Mouse (Mus musculus): Measurements from ENCODE around the gene Adssl1. TPM values are rescaled to one million over a fixed set of nuclear protein-coding genes. Genes with fewer than 3 reads are reported as not detected.

Adssl1 gene
- total RNA-seq, 1 experiment from 2014 or later = 125 TPM

DNA sequence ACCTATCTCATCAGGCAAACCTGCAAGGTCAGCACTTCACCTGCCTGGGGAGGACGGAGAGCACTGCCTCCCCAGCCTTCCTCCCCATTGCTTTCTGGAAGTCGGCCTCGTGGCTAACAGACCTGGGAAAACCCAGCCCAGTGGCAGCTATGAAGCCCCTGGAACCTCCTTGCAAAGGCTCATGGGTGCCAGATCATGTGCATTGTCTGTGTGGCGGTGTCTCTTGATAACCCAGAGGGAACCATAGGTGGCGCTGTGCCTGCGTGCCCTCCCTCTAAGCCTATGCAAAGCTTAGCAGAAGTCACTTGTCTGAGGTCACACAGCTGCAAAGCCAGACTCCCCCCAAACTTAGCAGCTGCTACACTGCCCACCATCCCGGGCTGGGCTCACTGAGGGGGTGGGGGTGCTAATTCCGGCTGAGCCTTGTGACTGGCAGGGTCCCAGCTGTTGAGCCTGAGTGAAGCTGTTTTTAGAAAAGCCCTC is 1.9 kb upstream of the Adssl1 start:
- ATAC-seq (replicated peaks; ENCODE audit: insufficient number of reproducible peaks, low FRiP score, low TSS enrichment, poor library complexity, severe bottlenecking) = peak; percentile 33

DNA sequence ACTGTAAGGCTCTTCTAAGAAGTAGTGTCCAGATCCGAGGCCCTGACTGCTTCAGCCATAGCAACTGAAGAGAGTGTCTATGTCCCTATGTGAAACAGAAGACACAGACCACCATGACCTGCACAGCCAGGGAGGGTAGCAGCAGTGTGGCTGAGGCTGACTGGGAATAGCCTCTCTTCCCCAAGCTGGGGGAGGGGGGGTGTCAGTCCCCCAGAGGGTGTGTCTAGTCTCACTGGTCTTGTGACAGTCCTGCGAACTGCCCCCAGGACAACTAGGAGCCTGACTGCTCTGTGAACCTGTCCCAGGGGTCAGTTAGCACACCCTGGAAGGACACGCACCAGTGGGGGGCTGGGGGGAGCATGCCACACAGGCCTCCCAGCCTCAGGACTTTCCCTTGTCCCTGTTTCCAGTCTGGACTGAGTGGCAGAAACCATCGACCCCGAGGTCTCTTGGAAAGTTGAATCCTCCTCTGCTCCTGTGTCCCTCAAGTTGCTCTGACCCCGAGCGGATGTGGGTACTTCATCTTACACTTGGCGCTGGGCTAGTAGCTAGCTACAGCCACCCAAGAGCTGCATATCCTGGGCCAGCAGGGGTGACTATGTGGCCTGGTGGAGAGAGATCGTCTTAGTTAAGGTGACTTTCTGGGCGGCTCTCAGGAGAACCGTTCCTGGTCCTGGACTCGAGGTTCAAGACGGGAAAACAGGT is 712 bp upstream of the Adssl1 start:
- ATAC-seq (replicated peaks; ENCODE audit: insufficient number of reproducible peaks, low FRiP score, low TSS enrichment, poor library complexity, severe bottlenecking) = no peak

DNA sequence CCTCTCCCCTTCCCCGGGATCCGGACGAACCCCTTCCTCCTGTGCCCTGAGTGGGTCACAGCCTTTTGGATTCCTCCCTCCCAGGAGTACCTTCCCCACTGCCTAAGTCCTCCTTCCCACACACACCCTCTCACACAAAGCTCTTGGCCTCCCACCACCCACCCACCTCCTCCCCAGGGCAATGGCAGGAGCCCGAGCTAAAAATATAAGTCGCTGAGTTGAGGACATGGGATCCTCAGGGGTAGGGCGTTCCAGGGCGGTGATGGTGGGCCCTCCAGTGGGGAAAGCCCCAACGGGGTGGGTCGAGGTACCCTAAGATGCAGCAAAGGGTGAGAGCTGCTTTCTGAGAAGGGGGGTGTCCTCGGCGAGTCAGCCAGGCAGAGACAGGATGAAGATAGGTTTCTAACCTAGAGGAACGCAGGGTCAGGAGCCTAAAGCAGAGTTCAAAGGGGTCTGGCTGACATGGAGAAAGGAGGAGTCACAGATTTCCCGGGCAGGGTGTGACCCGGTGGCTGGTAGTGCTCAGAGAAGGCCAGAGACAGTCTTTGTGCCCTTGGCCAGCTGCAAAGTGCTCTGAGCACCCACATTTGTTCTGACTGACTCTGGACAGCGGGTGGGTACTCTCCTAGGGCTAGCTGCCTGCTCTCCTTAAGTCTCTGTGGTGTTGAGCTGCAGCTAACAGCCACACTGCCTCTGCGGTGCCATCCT is 663 bp downstream of the Adssl1 start:
- no peak for ATAC-seq (replicated peaks; ENCODE audit: insufficient number of reproducible peaks, low FRiP score, low TSS enrichment, poor library complexity, severe bottlenecking)

DNA sequence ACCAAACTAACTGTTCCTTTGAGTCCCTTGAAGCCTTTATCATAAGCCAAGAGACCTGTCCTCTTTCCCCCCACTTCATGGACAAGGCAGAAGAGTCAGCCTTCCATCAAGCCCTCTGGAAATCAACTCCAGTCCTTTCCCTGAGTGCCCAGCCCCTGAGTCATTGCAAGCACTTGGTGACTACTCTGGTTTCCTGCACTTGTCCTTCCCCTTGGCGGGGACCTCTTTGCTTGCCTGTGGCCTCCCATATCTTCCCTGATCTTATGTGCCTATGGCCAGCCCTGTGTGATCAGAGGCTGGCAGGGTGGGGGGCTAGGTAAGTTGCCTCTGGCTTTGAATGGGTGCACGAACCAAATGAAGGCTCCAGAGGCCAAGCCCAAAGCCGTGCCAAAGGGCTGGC is 2.1 kb downstream of the Adssl1 start:
- no peak for ATAC-seq (replicated peaks; ENCODE audit: insufficient number of reproducible peaks, low FRiP score, low TSS enrichment, poor library complexity, severe bottlenecking)

DNA sequence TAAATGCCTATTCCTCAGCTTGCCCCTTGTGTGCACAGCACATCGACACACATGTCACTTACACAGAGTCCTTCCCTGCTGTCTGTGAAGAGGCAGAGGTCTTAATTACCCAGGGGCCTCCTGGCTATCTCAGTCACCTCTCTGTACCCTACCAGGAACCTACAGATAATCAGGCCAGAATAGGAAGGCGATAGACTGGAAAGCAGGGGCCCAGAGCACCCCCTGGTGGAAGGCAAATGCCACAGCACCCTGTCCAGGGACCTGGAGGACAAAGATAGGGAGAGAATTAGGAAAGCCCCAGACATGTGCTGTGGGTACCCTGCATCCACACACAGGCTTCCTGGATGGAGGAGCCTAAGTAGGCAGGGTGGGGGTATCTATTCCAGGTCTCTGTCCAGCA is 3.9 kb downstream of the Adssl1 start:
- 0 out of 2 replicates have a peak, but pooled peaks have one; percentile 20 for ATAC-seq (replicated peaks; ENCODE audit: insufficient number of reproducible peaks, low FRiP score, low TSS enrichment, poor library complexity, severe bottlenecking)

DNA sequence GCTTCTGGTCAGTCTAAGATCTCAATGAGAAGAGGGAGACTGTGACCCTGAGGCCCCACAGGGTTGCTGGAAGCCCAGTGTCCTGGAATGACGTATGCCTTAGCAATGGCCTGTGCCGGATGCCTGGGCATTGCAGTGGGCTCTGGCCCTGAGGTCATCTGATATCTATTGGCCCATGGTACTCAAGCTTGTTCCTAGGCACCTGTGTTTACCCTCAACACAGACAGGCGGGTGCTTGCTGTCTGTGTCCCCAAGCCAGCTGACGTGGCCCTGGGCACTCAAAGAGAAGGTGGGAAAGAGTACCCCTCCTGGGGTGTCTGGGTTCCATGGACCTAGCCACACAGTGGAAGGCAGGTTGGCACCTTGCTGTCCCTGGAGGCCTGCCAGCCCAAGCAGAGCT is 5.9 kb downstream of the Adssl1 start:
- ATAC-seq (replicated peaks; ENCODE audit: insufficient number of reproducible peaks, low FRiP score, low TSS enrichment, poor library complexity, severe bottlenecking) = no peak

DNA sequence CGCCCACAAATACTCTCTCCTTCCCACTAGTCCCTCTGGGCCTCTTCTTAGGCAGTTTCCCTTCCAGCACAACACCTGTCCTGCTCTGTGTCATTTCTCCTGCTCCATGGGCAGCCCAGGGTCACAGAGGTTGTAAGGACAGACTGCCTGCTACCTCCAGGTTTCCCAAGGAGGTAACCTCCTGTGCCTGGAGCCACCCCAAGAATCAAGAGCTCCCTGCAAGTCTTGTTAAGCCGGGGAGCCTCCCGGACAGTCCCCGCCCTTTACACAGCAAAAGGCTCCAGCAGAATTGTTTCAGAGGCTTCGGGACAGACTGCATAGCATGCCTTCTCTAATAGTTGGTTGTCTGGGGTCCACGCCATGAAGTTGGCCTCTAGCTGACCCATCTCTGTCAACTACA is 6.6 kb downstream of the Adssl1 start:
- no peak for ATAC-seq (replicated peaks; ENCODE audit: insufficient number of reproducible peaks, low FRiP score, low TSS enrichment, poor library complexity, severe bottlenecking)

DNA sequence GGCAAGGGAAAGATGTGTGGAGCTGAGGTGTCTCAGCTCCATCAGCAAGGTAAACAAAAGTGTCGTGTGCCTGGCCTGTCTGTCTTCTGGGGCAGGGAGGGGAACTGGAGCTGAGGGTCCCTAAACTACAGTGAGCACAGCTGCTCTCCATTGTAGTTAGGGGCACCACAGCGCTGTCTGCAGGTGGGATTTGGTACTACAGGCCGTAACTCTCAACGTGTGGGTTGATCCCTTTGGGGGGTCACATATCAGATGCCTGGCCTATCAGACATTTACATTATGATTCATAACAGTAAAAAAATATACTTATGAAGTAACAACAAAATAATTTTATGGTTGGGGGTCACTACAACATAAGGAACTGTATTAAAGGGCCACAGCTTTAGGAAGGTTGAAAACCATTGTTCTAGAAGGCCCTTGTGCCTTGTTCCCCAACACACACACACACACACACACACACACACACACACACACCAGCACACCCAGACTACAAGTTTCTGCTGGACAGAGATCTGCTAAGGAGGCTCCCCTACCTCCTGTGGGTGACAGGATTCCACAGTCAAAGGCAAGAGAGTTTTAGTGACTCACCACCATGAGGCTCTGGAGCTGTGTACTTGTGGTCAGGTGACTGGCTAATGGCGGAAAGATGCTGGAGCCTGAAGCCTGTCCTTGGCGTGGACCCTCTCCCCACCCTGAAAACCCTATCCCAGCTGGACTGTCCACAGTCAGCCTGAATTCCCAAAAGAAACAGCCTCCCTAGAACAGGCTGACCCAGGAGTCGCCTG is 7.4 kb downstream of the Adssl1 start:
- ATAC-seq (replicated peaks; ENCODE audit: insufficient number of reproducible peaks, low FRiP score, low TSS enrichment, poor library complexity, severe bottlenecking) = no peak

DNA sequence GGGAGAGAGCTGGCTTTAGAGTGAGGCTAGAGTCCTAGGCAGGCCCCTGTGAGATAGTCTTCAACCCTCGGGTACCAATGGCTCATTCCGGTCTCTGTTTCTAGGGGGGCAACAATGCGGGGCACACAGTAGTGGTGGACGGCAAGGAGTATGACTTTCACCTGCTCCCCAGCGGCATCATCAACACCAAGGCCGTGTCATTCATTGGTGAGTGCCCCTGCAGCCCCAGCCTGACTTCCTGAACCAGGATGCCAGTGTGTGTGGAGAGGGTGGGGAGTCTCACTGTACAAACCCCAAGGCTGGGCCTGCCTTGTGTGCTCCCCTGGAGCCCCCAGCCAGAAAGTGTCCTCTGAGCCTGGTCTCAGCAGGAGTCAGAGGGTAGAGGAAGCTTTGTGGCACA is 8.4 kb downstream of the Adssl1 start:
- ATAC-seq (replicated peaks; ENCODE audit: insufficient number of reproducible peaks, low FRiP score, low TSS enrichment, poor library complexity, severe bottlenecking) = no peak

DNA sequence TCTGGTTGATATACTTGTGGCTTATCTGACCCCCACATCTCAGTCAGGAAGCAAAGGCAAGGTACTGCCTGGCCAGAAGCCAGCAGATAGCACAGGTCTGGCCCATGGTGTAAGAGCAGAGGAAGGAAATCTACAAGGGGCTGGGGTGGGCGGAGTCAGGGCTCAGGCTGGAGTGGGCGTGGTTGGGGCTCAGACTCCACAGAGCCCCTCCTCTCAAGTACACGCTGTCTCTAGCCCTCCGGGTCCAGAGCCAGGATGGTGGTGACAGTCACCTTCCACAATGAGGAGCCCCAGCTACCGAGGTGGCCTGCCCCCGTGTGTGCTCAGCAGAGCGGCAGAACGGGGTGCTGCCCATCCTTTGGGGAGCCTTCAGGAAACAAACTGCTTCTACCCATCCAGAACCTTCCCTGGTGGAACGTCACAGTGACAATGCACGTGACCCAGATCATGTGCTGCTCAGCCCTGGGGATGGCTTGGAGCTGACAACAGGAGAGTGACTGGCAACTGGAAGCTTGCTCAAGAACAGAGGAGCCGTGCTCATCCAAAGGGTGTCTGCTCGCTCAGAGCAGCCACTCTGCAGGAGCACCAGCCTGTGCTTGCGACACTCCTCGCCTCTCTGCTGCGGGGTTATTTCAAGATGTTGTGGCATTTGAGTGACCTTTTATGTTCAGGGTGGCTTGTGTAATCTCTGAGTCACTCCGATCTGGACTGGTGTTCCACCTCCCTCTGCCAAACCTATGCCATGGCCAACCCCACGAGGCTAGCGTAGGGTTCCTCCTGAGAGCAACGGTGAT is 9.3 kb downstream of the Adssl1 start:
- peak; percentile 68 for ATAC-seq (replicated peaks; ENCODE audit: insufficient number of reproducible peaks, low FRiP score, low TSS enrichment, poor library complexity, severe bottlenecking)

DNA sequence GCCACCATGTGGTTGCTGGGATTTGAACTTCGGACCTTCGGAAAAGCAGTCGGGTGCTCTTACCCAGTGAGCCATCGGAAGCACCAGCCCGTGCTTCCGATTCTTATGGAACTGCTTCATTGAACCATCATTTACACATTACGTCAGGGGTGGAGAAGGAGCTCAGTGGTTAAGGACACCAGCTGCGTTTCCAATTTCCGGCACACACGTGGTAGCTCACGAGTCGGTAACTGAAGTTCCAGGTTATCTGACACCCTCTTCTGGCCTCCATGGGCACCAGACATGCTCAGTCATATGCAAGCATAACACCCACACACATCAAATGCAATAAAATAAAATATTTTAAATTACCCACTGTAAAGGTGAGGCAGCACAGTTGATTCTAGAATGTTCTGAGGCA is 10.2 kb downstream of the Adssl1 start:
- ATAC-seq (replicated peaks; ENCODE audit: insufficient number of reproducible peaks, low FRiP score, low TSS enrichment, poor library complexity, severe bottlenecking) = no peak

DNA sequence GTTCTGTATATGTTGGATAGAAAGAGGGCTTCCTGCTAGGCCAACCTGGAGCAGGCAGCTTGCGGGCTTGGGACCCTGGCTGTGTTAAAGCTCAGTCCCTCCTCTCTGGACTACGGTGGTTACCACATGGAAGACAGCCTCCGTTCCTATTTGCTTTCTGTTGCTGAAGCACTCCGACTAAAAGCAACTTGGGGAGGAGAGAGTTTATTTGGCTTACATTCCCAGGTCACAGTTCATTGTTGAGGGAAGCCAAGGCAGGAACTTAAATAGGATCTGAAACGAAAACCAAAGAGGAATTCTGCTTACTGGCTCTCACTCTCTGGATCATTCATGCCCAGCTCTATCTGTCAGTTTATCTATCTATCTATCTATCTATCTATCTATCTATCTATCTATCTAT is 11.0 kb downstream of the Adssl1 start:
- no peak for ATAC-seq (replicated peaks; ENCODE audit: insufficient number of reproducible peaks, low FRiP score, low TSS enrichment, poor library complexity, severe bottlenecking)

DNA sequence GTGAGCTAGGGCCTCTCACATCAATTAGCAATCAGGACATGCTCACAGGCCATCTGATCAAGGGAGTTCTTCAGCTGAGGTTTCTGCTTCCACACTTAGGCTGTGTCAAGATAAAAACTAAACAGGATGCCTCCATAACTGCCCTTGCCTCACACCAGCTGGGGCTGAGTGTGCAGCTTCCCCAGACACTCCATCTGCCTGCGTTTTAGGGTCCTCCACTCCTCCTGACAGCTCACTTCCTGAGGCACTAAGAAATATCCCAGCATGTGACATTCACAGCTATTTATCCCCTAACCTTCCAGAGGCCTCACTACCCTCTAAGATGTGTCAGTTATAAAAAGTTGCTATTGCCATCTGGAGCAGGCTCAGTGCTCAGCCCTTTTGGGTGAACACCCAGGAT is 11.6 kb downstream of the Adssl1 start:
- ATAC-seq (replicated peaks; ENCODE audit: insufficient number of reproducible peaks, low FRiP score, low TSS enrichment, poor library complexity, severe bottlenecking) = no peak

DNA sequence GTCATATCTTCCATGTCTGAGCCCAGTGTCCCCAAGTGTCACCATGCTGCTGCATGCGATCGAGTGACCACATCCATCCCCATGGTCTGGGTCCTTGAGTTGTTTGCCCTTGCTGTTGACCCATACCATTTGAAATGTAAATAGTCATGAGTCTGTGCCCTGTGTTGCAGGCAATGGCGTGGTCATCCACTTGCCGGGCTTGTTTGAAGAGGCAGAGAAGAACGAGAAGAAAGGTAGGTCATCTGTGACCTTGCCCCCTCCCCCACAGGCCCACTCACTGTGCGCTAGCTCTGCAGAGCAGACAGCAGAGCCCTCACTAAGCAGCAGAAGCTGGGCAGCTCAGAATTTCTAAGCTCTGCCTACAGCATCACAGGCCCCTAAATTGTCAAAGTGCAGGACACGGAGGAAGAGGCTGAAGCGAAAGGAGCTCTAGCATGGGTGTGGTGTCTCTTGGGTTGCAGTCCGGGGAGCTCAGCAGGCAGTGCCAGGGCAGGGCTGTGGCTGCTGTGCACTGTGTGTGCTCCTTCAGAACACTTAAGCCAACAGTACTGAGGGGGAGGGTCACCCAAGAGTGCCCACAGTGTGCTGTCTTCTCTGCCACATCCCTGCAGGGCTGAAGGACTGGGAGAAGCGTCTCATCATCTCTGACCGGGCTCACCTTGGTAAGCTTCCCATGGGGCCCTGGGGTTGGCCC is 12.4 kb downstream of the Adssl1 start:
- 0 out of 2 replicates have a peak, but pooled peaks have one; percentile 7 for ATAC-seq (replicated peaks; ENCODE audit: insufficient number of reproducible peaks, low FRiP score, low TSS enrichment, poor library complexity, severe bottlenecking)

DNA sequence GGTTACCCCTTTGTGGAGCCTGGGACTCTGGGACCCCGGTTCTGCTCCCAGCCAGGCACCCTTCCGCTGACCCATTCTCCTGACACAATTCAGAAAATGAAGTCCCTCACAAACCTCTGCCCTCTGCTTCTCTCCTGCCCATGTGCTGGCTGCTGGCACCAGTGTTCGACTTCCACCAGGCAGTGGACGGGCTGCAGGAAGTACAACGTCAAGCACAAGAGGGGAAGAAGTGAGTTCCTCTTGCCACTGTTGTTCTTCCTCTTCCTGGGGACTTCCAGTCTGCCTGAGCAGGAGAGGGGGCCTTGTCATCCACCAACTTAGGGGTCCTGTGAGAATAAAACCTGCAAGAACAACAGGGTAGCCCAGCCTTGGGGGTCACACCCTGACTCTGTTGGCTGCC is 13.1 kb downstream of the Adssl1 start:
- ATAC-seq (replicated peaks; ENCODE audit: insufficient number of reproducible peaks, low FRiP score, low TSS enrichment, poor library complexity, severe bottlenecking) = peak; percentile 30

DNA sequence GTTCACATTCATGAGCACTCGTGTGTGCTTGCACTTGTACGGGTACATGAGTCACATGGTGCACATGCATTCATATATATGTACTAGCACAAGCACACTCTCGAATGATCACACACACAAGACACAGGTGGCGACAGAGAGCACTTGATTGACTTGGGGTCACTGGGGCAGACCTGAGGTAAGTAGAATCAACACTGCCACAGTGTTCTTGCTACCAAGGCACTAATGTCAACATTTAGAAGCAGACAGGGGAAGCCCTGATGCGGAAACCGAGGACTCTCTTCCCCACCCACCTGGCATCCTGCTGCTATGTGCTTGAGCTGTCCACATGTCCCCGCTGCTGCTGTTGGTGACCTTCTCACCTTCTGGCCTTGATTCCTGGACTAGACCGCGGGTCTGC is 13.8 kb downstream of the Adssl1 start:
- no peak for ATAC-seq (replicated peaks; ENCODE audit: insufficient number of reproducible peaks, low FRiP score, low TSS enrichment, poor library complexity, severe bottlenecking)

DNA sequence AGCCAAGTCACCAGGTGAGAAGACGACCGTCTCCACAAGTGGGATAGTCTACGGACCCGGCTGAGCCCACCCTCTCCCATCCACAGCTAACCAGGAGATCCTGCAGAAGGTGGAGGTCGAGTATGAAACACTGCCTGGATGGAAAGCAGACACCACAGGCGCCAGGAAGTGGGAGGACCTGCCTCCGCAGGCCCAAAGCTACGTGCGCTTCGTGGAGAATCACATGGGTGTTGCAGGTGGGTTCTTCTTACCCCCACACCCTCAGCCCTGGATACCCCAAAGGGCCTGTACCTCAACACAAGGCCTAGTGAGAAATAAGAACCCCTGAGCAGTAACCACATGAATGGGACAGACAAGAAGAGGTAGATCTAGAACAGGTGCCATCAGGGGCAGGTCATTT is 19.7 kb downstream of the Adssl1 start:
- ATAC-seq (replicated peaks; ENCODE audit: insufficient number of reproducible peaks, low FRiP score, low TSS enrichment, poor library complexity, severe bottlenecking) = no peak

DNA sequence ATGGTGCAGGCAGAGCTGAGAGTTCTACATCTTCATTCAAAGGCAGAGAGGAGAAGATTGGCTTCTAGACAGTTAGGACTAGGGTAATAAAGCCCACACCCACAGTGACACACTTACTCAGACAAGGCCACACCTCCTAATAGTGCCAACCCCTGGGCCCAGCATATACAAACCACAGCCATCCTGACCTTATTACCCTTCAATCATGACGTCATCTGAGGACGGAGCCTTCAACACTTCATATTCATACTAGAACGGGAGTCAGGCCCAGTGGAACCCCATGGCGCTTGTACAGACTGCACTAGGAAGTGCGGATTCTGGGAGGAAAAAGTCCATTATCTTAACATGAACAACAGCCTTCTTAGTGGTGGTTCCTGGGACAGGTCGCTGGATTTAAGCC is 23.3 kb downstream of the Adssl1 start:
- ATAC-seq (replicated peaks; ENCODE audit: insufficient number of reproducible peaks, low FRiP score, low TSS enrichment, poor library complexity, severe bottlenecking) = no peak
